Mouse (Mus musculus): ENCODE results near the gene Amh. TPM values are rescaled to one million over a fixed set of nuclear protein-coding genes. Genes with fewer than 3 reads are reported as not detected.
"Not testable (repeated sequence)": the region's sequence is repeated elsewhere in the genome, so short reads cannot be mapped to it uniquely, and the experiment has no call there.

The Amh gene
- polyA plus RNA-seq, 1 experiment = 0.43 TPM

DNA sequence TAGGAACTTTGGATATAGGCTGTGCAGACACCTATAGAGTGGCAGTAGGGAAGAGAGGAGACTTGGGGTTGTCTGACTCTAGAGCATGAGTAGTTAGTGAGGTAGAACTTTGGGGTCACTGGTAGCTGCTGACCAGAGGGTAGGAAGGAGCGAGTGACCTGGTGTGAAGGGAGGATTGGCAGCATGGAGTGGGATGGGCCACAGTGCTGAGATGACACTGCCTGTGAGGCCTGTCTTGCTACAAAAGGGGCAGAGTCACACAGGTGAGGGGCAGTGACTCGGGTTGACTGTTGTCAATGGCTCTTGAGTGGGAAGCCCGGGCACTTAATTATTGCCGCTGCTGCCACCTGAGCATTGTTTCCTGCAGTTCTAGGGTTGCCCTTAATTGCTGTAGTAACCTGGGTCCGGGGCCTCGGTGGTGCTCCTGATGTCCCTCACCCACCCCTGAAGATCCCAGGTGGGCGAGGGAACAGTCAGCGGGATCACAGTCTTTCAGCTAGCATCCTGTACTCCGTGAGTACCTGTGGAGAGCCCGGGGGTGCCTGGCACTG is 22.9 kb downstream of the Amh start:
- peaks cover 76% of the 10 kb centered on the region for H3K4me1 ChIP-seq (ENCODE audit: control insufficient read depth)
- H3K9me3 ChIP-seq (ENCODE audit: control insufficient read depth, low read length) = no peaks in the 10 kb centered on the region
- TF ChIP-seq GATA1 (IDR thresholded peaks at IDR 0.05; ENCODE audit: low read length) = no peak
- H3K36me3 ChIP-seq (ENCODE audit: control insufficient read depth) = peaks cover 47% of the 10 kb centered on the region
- H3K27me3 ChIP-seq (ENCODE audit: control insufficient read depth) = peaks cover 5% of the 10 kb centered on the region
- H3K4me3 ChIP-seq (replicated peaks) = peak overlapping the region; percentile 86

DNA sequence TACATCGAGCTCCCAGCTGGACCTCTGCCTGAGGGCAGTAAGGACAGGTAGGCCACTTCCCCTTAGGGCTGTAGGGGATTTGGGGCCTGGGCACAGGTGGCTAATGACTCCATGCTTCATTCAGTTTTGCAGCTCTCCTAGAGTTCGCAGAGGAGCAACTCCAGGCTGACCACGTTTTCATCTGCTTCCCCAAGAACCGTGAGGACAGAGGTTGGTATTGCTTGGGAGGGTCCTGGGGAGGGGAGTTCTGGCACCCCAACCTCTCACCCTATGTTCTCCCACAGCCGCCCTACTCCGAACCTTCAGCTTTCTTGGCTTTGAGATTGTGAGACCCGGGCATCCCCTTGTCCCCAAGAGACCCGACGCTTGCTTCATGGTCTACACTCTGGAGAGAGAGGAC is 23.5 kb downstream of the Amh start:
- H3K4me3 ChIP-seq (replicated peaks) = peak overlapping the region; percentile 86
- peaks cover 12% of the 10 kb centered on the region for H3K27me3 ChIP-seq (ENCODE audit: control insufficient read depth)
- peaks cover 77% of the 10 kb centered on the region for H3K4me1 ChIP-seq (ENCODE audit: control insufficient read depth)
- peaks cover 47% of the 10 kb centered on the region for H3K36me3 ChIP-seq (ENCODE audit: control insufficient read depth)
- not testable (repeated sequence) for H3K9me3 ChIP-seq (ENCODE audit: control insufficient read depth, low read length)

DNA sequence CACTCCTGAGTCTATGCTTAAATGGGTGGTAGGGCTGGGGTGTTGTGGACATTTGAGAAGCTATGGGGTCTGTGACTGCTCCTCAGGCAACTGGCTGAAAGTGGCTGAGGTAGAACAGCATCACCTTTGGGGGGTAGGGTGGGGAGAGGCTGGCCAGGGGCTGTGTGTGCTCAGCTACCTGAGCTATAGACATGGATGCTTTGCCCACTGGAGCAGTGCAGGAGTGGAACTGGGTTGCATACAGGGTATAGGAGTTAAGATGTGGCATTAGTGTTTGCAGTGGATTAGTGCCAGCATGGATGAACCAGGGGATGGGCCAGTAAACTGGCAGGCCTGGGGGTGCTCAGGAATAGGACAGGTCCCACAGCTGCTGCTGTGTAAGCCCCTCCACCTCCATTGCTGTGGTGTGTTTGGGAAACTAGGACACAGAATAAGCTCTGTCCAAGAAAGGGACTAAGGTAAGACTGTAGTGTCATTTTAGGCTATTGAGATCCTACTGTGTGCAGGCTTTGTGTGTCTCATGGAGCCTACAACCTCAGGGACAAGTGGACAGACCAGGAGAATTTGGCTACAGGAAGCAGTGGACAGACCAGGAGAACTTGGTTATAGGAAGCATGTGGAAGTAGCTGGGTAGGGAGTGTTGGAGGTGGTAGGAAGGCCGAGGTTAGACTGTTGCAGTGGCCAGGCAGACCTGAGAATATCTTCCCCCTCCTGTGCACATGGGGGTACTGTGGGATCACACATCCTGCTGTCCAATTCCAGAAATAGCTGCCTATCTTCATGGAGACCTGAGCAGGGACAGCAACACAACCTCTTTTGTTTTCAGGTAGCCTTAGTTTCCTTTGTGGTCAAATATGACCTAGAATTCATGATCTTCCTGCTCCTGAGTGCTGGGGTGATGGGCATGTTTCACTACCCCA is 24.6 kb downstream of the Amh start:
- H3K27me3 ChIP-seq (ENCODE audit: control insufficient read depth) = peaks cover 22% of the 10 kb centered on the region
- H3K4me3 ChIP-seq (replicated peaks) = peak overlapping the region; percentile 7
- H3K4me1 ChIP-seq (ENCODE audit: control insufficient read depth) = peaks cover 71% of the 10 kb centered on the region
- peaks cover 47% of the 10 kb centered on the region for H3K36me3 ChIP-seq (ENCODE audit: control insufficient read depth)
- TF ChIP-seq GATA1 (IDR thresholded peaks at IDR 0.05; ENCODE audit: low read length) = no peak
- TF ChIP-seq TAL1 (IDR thresholded peaks at IDR 0.05; ENCODE audit: low read length) = no peak
- peaks cover 5% of the 10 kb centered on the region for H3K9me3 ChIP-seq (ENCODE audit: control insufficient read depth, low read length)

DNA sequence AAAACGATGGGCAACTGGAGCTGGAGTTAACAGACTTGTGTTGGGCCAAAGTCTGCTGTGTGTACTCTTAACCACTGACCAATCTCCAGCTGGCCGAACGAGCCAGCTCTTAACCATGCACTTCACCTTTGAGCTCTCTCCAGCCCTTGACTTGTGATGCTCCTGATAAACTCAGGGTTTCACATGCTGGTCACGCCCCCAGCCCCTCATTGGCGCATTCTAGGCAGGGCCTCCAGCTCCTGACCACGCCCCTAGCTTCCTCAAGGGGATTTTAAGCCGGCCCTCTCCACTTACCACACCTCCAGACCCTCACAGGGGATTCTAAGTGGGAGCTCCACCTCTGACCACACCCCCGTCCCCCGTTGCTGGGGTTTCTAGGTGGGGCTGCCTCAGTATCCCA is 26.1 kb downstream of the Amh start:
- peaks cover 18% of the 10 kb centered on the region for H3K9me3 ChIP-seq (ENCODE audit: control insufficient read depth, low read length)
- peaks cover 37% of the 10 kb centered on the region for H3K27me3 ChIP-seq (ENCODE audit: control insufficient read depth)
- H3K4me1 ChIP-seq (ENCODE audit: control insufficient read depth) = peaks cover 62% of the 10 kb centered on the region
- TF ChIP-seq GATA1 (IDR thresholded peaks at IDR 0.05; ENCODE audit: low read length) (no peak), TAL1 (IDR thresholded peaks at IDR 0.05; ENCODE audit: low read length) (no peak)
- H3K4me3 ChIP-seq (replicated peaks) = peak overlapping the region; percentile 5
- H3K36me3 ChIP-seq (ENCODE audit: control insufficient read depth) = peaks cover 47% of the 10 kb centered on the region

DNA sequence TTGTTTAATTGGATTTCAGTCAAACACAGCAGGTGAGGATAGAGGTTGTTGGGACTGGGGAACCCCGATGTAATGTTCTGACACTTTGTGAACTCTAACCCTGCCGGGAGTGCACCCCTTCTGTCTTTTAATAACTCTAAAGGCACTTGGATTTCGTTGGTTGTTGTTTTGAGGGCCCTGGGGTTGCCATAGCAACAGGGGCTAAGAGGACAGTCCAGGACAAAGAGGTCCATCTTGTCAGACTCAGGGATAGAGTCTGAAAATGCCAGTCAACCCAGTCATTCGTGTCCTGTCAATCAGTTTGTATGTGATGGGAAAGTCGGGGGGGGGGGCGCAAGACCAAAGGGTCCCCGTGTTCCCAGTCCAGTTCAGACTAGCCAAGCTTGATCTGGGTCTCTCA is 27.8 kb downstream of the Amh start:
- TF ChIP-seq GATA1 (IDR thresholded peaks at IDR 0.05; ENCODE audit: low read length) (no peak), TAL1 (IDR thresholded peaks at IDR 0.05; ENCODE audit: low read length) (no peak)
- peaks cover 54% of the 10 kb centered on the region for H3K27me3 ChIP-seq (ENCODE audit: control insufficient read depth)
- no peak overlapping the region for H3K4me3 ChIP-seq (replicated peaks)
- H3K4me1 ChIP-seq (ENCODE audit: control insufficient read depth) = peaks cover 64% of the 10 kb centered on the region
- peaks cover 39% of the 10 kb centered on the region for H3K36me3 ChIP-seq (ENCODE audit: control insufficient read depth)
- peaks cover 18% of the 10 kb centered on the region for H3K9me3 ChIP-seq (ENCODE audit: control insufficient read depth, low read length)

DNA sequence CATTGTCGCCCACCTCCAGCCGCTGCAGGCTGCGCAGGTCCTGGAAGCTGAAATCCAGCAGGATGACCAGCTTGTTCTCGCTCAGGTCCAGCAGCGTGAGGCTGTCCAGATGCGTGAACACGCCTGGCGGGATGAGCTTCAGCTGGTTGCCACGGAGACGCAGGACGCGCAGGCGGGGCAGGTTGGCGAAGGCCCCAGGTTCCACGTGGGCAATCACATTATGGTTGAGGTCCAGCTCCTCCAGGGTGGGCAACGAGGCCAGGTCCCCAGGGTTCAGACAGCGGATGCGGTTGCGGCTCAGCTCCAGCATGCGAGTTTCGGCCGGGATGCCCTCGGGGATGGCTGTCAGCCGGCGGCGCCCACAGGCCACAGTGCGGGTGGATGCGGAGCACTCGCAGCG is 30.6 kb downstream of the Amh start:
- Histone ChIP-seq H3K36me3 (ENCODE audit: control insufficient read depth) (peaks cover 12% of the 10 kb centered on the region), H3K27me3 (ENCODE audit: control insufficient read depth) (peaks cover 79% of the 10 kb centered on the region), H3K4me1 (ENCODE audit: control insufficient read depth) (peaks cover 41% of the 10 kb centered on the region), H3K4me3 (replicated peaks) (no peak overlapping the region), H3K9me3 (ENCODE audit: control insufficient read depth, low read length) (peaks cover 18% of the 10 kb centered on the region)
- TF ChIP-seq GATA1 (IDR thresholded peaks at IDR 0.05; ENCODE audit: low read length) (no peak), TAL1 (IDR thresholded peaks at IDR 0.05; ENCODE audit: low read length) (no peak)

DNA sequence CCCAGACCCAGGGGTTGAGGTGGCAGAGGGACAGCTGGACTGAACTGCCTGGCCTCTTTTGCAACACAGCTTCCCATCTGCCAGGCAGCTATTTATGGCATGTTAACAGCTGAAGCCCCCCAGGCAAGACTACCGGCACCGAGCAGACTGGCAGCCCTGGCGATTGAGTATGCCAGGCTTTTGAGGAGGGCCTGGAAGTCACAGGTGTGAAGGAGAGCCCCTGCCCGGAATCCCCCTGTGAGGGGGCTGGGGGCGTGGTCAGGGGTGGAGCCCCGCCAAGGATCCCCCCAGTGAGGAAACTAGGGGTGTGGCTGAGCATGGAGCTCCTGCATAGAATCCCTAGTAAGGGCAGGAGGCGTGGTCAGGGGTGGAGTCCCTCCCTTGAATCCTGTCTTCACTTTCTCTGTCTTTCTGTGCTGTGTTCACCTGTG is 31.9 kb downstream of the Amh start:
- H3K36me3 ChIP-seq (ENCODE audit: control insufficient read depth) = no peaks in the 10 kb centered on the region; the same call in 1 of the 2 replicates
- peaks cover 92% of the 10 kb centered on the region for H3K27me3 ChIP-seq (ENCODE audit: control insufficient read depth)
- no peak overlapping the region for H3K4me3 ChIP-seq (replicated peaks)
- H3K9me3 ChIP-seq (ENCODE audit: control insufficient read depth, low read length) = peaks cover 18% of the 10 kb centered on the region
- TF ChIP-seq TAL1 (IDR thresholded peaks at IDR 0.05; ENCODE audit: low read length) = no peak
- no peak for TF ChIP-seq GATA1 (IDR thresholded peaks at IDR 0.05; ENCODE audit: low read length)
- peaks cover 28% of the 10 kb centered on the region for H3K4me1 ChIP-seq (ENCODE audit: control insufficient read depth)

DNA sequence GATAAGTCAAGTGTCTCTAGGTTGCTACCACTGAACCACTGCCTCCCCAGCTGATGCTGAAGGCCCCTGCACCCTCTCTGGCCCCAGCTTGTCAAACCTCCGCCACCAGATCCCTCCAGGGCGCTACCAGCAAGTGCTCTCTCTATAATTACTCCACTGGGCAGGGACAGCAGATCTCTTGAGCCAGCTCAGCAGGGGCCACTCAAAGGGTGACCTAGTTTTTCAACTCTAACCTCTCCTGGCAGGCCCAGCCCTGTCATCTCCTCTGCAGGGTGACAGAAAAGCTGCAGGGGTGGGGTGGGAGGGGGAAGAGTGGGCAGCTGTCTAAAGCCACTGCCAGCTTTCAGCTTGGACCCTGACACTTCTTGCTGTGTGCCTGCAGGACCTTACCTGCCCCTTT is 32.8 kb downstream of the Amh start:
- H3K9me3 ChIP-seq (ENCODE audit: control insufficient read depth, low read length) = peaks cover 18% of the 10 kb centered on the region
- peaks cover 97% of the 10 kb centered on the region for H3K27me3 ChIP-seq (ENCODE audit: control insufficient read depth)
- no peaks in the 10 kb centered on the region; the same call in 1 of the 2 replicates for H3K36me3 ChIP-seq (ENCODE audit: control insufficient read depth)
- H3K4me1 ChIP-seq (ENCODE audit: control insufficient read depth) = peaks cover 24% of the 10 kb centered on the region
- TF ChIP-seq TAL1 (IDR thresholded peaks at IDR 0.05; ENCODE audit: low read length) = no peak
- TF ChIP-seq GATA1 (IDR thresholded peaks at IDR 0.05; ENCODE audit: low read length) = no peak
- H3K4me3 ChIP-seq (replicated peaks) = no peak overlapping the region

DNA sequence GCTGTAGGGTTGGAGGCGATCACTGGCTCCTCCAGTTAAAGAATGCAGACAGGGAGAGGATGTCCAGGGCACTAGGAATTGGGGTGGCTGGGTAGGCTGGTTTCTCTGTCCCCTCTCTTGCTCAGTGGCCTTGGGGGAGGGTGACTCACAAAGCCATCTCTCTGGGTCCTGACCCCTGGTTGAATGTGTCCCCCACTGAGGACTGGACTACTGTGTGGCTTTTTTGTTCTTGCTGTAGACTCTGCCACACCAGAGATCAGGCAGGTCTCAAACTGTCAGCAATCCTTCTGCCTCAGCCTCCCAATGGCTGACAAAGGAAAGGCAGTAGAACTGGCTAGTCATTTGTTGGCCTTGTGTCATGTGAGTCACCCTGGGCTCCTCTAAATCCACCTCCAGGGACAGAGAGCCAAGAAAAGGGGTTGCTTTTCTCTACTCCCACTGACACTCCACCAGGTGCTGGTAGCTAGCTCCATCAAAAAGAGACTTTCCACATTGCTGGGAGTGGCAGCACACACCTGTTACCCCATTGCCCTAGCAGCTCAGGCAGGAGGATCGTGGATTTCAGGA is 33.4 kb downstream of the Amh start:
- peaks cover 97% of the 10 kb centered on the region for H3K27me3 ChIP-seq (ENCODE audit: control insufficient read depth)
- peaks cover 18% of the 10 kb centered on the region for H3K9me3 ChIP-seq (ENCODE audit: control insufficient read depth, low read length)
- peaks cover 20% of the 10 kb centered on the region for H3K4me1 ChIP-seq (ENCODE audit: control insufficient read depth)
- TF ChIP-seq GATA1 (IDR thresholded peaks at IDR 0.05; ENCODE audit: low read length) (no peak), TAL1 (IDR thresholded peaks at IDR 0.05; ENCODE audit: low read length) (no peak)
- H3K4me3 ChIP-seq (replicated peaks) = no peak overlapping the region
- H3K36me3 ChIP-seq (ENCODE audit: control insufficient read depth) = no peaks in the 10 kb centered on the region; the same call in 1 of the 2 replicates

Data from erythroblast, embryonic 14.5 days (primary cell).